Mouse (Mus musculus): Measurements from ENCODE around the gene Grik4. TPM values are rescaled to one million over a fixed set of nuclear protein-coding genes. Genes with fewer than 3 reads are reported as not detected.

Grik4 gene
- total RNA-seq, 4 experiments from 2014 or later, result not detected

DNA sequence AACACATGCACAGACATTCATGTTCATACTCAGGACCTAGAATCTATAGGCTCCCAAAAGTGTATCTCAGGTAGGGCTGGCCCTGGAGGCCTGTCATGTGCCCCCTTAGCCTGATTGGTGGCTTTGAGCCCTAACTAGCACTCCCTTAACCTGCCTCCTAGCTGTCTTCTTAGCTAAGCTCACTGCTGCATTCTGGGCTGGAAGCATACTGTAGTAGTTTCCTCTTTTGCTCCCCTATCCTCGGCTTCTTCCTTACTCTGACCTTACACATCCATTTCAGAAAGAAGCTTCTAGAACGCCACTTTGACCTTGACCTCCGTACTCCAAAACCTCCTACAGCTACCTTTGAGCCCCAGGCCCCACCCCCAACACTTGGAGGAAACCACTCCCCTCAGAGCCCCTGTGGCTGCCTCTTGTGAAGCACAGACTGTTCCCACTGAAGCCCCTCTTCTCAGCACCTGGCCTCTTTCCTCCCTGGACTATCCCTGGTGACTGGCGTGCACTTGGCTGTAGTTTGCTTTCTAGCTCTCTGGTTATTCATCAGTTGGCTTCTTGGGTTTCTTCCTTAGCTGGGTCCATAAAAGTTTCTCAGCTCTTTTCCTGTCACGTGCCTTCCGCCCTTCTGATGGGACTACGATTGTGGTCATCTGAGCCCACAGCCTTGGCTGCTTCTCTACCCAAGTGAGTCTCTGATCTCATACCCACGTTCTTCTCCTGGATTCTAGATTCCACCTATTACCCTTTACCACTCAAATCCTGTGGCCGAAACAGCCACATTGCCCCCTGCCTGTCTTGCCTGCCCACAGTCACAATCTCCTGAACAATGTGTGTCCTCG, 84.1 kb downstream of the Grik4 start:
- no peak for DNase-seq (ENCODE audit: low spot score)

DNA sequence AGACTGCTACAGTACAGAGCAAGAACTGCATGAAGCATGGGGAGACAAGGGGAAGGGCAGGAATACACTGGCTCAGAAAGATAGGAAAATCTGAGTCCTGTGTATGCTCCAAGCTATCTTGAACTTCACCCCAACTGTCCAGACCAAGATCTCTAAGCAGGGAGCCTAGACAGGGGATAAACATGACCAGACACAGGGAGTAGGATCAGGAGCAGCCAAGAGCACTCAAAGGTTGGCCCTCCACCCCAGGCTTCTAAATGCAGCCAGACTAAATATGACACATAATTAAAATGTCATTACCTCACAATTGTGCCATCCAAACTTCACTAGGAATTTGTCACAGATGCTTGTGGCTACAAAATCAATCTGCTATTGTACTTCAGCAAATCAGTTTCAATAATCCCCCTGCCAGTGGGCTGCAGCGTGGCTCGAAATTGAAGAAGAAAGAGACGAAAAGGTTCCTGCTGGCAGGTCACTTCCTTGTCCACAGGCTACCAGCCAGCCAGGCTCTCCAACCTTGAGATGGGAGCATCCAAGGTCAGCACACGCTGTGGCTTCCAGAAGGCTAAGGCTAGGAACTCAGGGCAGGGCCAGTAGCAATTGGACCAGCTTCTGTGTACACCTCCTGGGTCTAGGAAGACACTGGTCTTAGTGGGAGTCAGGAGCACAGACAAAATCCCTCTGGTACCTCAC, 85.1 kb downstream of the Grik4 start:
- DNase-seq (ENCODE audit: low spot score), result peak; percentile 4

GRCm38 (mm10) chr9:42858576-42858975, 85.7 kb downstream of the Grik4 start:
- DNase-seq (ENCODE audit: low spot score), result no peak

GRCm38 (mm10) chr9:42857756-42858155, 86.5 kb downstream of the Grik4 start:
- DNase-seq (ENCODE audit: low spot score), result no peak

- no peak for DNase-seq (ENCODE audit: low spot score)
Observed at GRCm38 (mm10) chr9:42853077-42853476, 91.2 kb downstream of the Grik4 start.

GRCm38 (mm10) chr9:42850063-42850462, 94.2 kb downstream of the Grik4 start:
- DNase-seq (ENCODE audit: low spot score), result no peak

- no peak for DNase-seq (ENCODE audit: low spot score)
Observed at GRCm38 (mm10) chr9:42848061-42848460, 96.2 kb downstream of the Grik4 start.

GRCm38 (mm10) chr9:42846676-42847425, 97.4 kb downstream of the Grik4 start:
- DNase-seq (ENCODE audit: low spot score), result no peak

DNA sequence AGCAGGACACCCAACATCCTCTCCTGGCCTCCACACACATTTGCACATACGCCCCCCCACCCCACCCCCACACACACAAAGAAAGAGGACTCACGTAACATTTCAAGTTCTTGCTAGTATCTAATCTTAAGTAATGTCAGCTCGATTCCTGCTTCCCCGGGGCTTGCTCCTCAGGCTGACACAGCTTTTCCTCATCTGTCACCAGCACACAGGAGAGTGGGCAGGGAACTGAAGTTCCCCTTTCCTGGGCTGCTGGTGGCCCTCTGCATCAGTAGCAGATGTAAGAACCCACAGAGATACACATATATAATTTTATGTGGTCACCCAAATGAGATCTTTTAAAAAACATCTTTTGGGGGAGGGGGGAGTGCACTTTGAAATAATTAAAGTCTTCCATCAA, 98.2 kb downstream of the Grik4 start:
- no peak for DNase-seq (ENCODE audit: low spot score)

DNA sequence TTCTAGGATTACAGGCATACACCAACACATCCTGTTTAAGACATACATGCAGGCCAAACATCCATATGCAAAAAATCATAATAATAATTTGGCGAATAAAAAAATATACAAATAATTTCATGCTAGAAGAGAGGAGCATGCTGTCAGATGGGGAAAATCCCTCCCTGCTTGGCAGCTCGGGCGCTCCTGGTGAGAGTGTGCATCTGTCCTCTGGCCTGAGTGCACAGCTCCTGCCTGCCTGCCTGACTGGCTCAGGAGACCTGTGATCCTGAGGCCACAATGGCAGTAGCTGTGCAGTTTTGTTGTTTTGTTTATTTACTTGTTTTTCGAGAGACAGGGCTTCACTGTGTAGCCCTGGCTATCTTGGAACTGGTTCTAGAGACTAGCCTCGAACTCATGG, 100.0 kb downstream of the Grik4 start:
- no peak for DNase-seq (ENCODE audit: low spot score)

DNA sequence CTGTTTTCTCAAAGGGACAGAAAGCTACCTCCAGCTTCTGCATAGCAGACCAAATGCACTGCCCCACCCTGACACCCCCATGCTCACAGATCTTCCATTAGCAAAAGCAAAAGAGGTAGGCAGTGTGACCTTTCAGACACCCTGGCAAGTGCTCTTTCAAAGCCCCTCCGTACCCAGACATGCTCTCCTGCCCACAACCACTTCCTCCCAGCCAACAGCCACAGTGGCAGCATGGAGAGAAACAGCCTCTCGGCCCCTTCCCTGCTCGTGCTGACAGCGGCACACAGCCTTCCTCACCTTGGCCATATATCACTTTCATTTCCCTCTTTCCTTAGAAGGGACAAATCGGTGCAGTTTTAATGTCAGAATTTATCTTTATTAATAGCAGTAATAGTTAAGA, 106.0 kb downstream of the Grik4 start:
- no peak for DNase-seq (ENCODE audit: low spot score)

DNA sequence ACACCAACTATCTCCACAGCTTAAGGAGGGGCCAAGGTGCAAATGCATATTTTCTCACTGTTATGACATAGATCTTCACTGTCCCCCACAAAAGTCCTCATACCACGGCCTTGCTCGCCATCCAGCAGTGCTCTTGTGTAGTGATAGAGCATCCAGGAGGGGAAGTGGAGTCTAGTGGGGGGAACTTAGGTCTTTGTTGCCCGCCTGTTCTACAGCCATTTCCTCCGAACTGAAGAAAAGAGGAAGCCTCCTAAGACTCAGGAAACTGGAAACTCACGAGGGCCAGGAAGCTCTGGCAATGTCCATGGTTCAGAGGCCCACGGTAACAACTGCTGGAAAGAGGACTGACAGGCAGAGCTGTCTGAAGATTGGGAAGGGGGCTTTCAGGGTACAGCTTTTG, 106.8 kb downstream of the Grik4 start:
- DNase-seq (ENCODE audit: low spot score), result no peak

DNA sequence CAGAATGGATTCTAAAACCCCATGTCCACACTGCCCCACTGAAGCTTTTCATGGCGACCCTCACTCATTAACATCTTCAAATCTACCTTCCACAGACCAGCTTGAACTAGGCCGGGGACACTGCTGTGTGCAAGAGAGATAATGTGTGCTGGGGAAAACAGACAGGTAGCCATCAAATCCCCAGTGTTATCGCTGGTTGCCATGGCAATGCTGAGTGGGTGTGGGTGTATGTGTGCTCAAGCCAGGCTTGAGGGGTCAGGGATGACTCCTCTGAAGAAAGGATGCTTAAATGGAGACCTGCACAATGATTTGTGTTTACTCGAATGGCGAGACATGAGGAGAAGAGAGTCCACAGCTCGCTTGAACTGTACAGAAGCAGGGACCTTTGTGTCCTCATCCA, 112.7 kb downstream of the Grik4 start:
- DNase-seq (ENCODE audit: low spot score), result no peak

- no peak for DNase-seq (ENCODE audit: low spot score)
Observed at GRCm38 (mm10) chr9:42819247-42819646, 125.0 kb downstream of the Grik4 start.

GRCm38 (mm10) chr9:42816815-42817214, 127.5 kb downstream of the Grik4 start:
- no peak for DNase-seq (ENCODE audit: low spot score)

- DNase-seq (ENCODE audit: low spot score), result no peak
Observed at GRCm38 (mm10) chr9:42809146-42809545, 135.1 kb downstream of the Grik4 start.

DNA sequence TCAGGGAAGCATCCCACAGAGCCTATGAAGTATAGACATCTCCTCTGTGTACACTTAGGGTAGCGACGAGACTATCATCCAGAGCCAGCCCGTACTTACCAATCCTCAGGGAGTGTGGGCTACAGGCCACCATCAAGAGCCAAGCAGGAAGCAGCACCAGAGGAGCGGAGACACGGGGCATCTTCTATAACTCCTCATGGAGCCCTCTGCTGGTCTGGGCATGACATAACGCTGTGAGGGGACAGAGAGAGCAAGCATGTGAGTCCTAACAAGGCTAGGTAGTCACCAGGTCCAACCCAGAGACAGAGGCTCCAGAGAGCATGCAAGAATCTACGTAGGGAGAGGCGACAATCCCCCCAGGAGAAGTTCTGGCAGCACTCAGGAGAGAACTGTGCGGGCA, 135.9 kb downstream of the Grik4 start:
- no peak for DNase-seq (ENCODE audit: low spot score)

GRCm38 (mm10) chr9:42803061-42803491, 141.2 kb downstream of the Grik4 start:
- DNase-seq (ENCODE audit: low spot score), result peak; percentile 20

- DNase-seq (ENCODE audit: low spot score), result no peak
Observed at GRCm38 (mm10) chr9:42801929-42802328, 142.4 kb downstream of the Grik4 start.

GRCm38 (mm10) chr9:42800138-42800537, 144.2 kb downstream of the Grik4 start:
- no peak for DNase-seq (ENCODE audit: low spot score)

- no peak for DNase-seq (ENCODE audit: low spot score)
Observed at GRCm38 (mm10) chr9:42799694-42800093, 144.6 kb downstream of the Grik4 start.

DNA sequence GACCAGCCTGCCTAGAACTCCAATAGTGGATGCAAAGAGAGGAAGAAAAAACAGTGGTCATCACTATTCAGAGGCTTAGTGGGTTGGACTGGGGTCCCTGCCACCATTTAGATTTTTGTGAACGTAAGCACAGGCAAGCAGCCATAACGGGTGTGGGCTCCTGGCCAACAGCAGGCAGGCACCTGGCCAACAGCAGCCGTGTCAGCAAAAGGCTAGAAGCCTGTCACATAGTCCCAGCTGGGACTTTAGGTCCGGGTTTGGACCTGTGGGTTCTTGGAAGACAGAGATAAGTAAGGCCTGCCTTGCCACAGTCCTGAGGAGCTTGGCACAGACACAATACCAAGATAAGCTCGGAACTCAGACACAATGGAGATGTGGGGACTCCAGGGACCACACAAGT, 145.1 kb downstream of the Grik4 start:
- peak; percentile 13 for DNase-seq (ENCODE audit: low spot score)

Measured in heart, adult 8-10 months (tissue).